Mouse (Mus musculus): ENCODE data around the gene Fzr1.
A peak's percentile ranks its signal among the peaks of the same experiment; 100 is the strongest.

Fzr1 gene

DNA sequence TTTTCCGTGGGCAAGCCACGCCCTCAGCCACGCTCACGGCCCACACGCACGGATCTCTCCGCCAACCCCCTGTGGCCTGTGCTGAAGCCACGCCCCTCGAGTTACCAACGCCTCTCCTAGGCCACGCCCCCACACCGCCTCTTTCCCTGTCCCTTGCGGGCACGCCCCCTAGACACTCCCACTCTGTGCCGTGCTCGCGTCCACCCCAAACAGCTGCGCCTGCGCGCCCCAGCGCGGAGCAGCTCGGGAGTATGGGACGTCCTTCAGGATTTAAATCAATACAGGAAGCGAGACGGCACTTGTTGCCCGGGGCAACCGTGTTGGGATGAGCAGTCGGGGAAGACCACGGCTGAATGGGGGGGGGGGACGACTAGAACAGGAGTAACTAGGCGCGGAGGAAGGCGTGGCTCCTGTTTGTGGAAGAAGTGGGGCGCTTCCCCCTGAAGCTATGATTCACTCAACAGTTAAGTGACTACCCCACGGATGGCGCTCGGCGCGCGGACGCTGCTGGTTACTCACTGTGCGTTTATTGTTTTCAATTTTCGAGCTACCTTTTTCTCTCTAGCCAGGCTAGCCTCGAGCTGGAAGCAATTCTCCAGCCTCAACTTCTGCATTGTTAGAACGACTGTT is 352 bp upstream of the Fzr1 start:
- peak; percentile 100 for DNase-seq

DNA sequence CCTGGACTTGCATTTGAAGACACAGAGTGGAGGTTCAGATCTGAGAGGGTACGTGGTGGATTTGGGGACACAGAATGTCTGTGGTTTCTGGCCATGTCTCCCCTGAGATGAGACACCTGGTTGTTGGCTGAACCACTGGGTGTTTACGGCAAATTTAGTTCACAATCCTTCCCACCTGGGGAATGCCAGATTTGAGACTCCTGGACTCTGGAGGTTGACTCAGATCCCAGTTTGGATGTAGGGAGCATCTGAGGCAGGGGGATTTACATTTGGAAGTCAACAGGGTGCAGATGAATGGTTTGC is 1.0 kb downstream of the Fzr1 start:
- no peak for DNase-seq

DNA sequence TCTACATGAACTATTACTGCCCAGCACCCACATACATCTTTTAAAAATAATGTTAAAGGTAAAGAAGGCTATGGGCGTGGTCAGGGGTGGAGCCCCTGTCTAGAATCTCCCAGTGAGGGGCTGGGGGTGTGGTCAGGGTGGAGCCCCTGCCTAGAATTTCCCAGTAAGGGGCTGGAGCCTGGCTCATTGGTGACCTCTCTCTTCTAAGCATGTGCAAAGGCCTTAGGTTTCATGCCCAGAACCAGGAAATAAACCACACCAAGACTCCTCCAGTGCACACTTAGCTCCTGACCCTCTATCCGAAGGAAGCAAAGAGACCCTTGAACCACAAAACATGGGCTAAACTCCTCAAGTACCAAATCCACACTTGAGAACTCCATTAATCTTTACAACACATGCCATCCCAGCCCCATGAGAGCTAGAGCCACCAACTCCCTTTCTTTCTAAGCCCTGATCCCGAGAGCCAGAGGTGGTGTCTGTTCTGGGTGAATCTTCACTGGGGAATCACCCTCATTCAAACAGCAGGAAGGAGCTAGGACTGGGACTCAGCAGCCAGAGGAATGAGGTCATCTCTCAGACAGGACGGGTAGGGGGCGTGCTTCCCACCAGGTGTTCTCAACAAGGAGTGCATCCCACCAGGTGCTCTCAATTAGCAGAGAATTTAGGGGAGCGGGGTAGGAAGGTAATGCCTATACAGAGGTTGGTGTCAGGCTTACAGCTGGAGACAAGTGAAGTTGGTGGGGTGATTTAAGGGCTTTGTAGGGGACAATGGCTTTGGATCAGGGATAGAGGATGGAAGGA is 1.6 kb downstream of the Fzr1 start:
- peak; percentile 43 for DNase-seq

DNA sequence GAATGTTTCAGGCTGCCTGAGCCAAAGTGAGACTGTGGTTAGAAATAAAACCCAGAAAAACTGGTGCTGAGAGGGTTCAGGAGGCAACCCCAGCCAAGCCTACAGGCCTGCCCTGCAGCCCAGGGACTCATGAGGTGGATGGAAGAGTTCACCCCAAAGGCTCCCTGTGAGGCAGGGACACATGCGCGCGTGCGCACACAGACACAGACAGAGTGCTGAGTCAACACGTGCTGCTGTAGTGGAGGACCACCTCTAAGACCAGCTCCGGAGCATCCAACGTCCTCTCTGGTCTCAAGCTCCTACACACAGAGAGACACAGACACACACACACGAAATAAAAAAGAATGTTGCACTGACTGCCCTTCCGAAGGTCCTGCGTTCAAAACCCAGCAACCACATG is 3.0 kb downstream of the Fzr1 start:
- DNase-seq: no peak

DNA sequence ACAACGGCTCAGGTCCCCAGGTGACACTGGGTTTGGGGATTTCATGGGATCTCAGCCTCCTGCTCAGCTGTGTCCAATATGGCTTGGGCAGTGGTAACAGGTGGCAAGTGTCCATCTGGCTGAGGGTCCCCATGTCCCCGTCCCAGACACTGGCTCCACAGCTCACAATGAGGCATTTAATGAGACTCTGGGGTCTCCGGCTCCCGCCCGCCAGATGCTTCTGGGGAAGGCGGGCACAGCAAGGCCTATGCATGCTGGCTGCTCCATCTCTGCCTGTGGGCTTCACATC is 11.2 kb downstream of the Fzr1 start:
- DNase-seq: no peak

DNA sequence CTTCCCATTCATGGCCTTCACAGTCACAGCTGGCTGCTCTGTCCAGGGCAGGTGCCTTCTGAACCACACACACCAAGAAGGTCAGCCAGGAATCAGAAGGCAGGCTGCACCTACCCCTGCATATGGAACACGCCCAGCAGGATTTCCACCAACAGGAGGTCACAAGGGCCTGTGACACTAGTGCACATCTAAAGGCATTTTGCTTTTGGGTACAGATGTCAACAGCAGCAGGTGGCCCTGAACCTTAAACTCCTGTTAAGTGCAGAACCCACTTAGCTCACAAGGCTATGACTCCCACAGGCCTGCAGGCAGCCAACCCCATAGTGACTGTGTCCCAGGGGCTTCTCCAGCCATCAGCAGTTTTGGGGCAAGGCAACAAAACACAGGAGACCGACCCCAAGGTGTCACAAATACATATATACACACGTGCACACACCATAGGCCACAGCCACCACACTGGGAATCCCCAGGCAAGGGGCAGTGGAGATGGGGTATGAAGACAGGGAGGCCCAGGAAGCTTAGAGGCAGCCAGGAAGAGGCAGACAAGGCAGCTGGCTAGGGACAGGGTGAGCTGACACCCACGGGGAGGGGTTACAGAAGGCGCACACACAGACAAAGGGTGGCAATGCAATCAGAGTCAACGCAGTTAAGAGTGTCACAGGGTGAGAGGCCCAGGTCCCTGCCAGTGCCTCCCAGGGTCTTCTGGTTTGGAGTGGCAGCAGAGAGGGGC is 11.7 kb downstream of the Fzr1 start:
- DNase-seq: no peak

DNA sequence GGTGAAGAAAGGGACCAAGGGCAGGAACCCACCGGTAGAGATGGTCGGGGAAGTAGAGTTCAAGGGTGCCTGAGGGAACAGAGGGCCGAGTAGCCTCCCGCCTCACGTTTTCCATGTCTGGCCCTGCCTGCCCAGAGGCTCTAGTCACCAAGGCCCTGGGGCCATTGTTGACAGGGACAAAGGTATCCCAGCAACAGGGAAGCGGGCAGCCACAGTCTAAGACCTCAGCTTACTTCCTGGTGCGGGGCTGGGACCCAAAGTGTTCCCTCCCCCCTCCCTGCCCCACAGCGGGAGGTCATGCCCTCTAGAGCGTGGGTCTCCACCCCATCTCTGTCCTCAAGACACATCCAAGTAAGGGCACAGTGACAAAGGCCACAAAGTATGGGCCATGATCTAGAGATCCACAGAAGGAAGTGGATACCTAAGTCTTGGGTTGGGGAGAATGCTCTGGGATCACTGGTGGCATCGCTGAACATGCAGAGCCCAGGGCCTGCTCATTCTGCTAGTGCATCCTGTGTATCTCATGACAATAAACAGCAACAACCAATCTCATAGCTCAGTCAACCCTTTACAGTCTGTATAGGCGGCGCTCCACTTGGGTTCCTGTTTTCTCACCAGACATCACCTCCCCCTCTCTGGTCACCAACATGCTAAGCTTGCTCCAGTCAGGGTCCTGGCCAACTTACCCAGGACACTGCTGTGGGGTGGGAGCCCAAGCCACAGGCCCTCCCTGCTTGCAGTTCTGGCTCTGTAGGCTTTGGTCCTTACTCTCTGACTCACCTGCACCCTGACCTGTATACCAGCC is 12.4 kb downstream of the Fzr1 start, which contains the start of gene 4930404N11Rik:
Gene 4930404N11Rik, minus strand, starts transcription at position 145 of the 805 bp plus-strand sequence.
- no peak for DNase-seq

DNA sequence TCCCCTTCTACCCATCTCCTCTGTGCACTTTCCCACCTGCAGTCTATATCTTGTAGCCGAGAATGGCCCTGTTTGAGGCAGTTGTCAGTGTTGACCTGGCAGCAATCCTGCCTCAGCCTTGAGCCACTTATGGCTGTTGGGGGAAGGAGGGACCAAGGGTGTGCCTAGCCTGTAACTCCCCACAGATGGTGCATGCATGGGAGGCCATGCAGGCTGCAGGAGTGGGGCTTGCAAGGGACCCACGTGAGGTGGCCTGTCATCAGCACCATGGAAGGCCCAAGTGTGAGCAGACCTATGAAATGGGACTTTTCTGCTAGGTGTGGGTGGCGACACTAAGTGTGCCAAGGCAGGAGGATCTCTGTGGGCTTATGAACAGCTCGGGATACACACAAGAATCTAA is 13.2 kb downstream of the Fzr1 start:
- no peak for DNase-seq

DNA sequence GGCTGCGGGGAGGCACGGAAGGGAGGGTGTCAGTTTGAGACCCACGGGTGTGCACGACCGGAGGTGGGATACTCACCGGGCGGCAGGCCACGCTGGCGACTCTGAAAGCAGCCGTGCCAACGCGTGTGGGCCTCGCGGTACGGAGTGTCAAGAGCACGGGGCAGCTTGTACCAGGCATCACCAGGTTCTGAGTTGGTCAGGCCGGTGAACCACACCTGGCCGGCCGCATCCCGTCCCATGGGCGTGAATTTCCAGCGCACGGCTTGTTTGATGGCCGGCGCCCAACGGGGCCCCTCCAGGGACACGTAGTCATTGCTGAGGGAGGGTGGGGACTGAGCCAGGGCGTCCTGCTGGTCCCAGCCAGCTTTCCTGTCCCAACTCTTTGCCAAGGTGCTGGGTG is 13.7 kb downstream of the Fzr1 start:
- no peak for DNase-seq

DNA sequence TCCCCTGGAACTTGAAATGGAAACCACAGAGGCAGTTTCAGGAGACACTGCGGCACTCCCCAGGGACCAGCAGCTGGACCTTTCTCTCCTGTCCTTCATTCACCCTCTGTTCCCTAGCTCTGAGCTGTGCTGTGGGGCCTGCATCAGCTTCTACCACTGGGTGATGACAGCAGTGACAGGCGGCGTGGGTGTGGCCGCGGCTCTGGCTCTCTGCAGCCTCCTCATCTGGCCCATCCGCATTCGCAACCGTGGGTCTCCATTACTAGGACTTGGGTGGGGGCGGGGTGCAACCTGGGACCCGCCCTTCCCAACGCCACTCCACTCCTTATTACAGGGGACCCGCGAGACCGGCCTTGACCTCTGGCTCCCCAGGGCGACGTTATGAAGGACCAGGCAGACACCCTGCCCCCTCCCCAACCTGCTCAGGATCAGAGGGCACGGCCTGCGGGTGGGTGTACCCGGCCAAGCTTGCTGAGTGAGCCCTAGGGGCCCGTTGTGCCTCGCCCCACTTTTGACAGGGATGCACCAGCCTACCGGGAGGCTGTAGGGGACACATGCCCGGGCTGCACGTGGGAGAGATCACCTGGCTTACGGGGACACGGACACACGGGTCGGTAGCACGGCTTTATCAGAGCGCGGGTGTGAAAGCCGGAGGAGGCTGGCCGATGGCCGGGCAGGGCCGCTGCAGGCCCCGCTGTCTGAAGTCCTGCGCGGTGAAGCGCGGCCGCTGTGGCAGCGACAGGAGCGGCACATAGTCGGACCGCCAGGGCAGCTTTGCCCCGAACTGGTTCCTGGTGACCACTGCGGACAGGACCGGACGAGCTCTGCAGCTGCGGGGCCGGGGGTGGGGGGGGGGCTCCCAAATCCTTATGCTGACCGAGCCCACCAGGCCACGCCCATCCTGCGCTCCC is 14.6 kb downstream of the Fzr1 start:
- DNase-seq: no peak

DNA sequence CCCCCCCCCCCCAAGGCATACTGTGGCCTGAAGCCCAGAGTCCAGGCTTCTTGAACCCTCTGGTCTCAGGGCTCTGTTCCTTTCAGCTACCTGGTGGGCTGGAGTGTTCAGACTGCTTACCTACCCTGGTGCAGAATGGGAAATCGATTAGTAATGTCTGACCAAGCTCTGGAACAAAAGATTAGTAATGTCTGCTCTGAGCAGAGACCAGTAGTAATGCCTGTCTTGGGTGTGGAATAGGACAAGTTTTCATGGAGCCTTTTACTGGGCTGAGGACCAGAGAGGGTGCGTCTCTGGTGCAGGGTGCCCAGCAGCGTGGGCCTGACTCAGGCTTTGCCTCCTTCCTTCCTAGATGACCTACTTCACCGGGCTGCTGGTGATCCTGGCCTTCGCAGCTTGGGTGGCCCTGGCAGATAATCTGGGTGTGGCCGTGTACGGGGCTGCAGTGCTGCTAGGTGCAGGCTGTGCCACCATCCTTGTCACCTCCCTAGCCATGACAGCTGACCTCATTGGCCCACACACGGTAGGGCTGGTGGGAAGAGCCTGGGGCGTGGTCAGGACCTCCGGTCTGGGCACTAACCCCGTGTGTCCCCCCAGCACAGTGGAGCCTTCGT is 15.9 kb downstream of the Fzr1 start:
- no peak for DNase-seq

DNA sequence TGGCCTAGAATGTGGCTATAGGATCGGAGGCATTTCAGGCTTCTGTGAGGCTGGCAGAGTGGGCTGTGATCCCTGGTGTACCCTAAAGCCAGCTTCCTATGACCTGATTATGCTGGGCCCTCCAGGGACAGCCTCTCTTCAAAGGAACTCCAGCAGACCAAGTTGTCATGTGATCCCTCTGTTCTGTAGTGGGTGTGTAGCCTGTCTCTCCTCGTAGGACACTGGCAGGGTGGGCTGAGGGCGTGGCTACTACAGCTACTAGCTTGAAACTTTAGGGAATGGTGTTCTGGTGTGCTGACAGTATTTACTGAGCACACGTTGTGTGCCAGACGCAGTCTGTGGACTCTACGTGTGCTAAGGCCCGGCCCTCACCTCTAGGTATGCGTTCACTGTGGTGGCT is 17.6 kb downstream of the Fzr1 start:
- DNase-seq: no peak

DNA sequence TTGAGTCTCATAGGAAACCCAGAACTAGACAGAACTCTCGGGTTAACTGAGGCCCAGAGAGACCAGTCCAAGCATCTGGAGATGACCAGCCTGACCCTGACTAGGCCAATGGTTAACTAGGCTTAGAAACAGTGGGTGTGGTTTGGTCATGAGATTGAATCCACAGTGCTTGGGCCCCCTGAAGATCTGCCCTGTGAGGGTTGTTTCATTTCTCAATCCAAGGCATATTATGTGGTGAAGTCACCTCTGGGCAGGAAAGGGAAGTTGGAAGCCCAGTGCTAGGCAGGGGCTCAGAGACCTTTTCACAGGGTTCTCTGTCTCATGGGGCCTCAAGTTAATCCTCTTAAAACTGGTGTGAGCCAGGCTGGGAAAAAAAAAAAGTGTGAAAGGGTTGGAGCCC is 19.5 kb downstream of the Fzr1 start:
- DNase-seq: no peak

DNA sequence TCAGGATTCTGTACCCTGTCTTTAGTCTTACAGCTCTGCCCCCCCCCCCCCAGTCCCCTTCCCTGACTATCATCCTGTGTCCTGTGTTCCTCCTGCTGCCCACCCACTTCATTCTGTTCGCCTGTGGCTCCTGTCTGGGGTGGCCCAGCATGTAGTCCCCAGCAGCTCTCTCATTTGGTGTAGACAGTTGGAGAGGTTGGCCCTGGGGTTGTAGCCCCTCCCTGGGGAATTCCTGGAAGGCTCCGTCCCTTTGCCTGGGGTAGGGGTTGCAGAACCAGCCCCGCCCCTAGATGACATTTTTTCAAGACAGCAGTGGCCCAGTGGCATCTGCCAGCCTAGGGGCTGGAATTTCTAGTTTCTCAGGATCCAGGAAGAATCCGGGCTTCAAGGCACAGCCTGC is 20.1 kb downstream of the Fzr1 start:
- no peak for DNase-seq

DNA sequence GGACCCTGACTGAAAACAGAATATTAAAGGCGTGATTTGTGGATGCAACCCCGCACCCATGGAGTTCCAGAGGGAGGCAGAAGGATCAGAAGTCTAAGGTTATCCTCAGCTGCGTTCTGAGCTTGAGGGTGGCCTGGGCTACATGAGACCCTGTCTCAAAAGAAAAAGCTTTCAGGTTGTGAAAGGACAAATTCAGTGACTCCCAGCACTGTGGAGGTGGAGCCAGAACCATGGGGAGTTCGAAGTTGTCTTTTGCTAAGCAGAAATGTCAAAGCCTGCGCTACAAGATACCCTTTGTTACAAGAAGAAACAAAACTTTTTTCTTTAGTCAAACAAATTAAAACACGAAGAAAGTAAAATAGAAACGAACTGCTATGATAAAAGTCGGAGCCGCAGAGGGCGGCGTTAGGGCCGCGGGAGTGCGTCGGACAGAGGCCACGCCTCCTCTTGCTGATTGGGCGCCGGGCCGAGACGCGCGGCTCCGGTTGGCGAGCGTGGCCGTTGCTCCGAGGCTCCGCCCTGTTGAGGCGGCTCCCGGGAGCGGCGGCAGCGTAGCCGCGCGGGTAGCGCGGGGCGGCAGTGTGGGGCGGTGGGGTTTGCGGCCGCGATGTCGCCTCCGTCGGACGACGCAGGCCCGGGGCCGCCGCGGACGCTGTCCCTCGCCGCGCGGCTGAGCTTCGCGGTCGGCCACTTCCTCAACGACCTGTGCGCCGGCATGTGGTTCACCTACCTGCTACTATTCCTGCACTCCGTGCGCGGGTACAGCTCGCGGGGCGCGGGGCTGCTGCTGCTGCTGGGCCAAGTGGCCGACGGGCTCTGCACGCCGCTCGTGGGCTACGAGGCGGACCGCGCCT is 21.1 kb downstream of the Fzr1 start, which contains the start of gene Mfsd12:
Gene Mfsd12, plus strand, starts transcription at position 501 of the 854 bp plus-strand sequence.
- DNase-seq: peak; percentile 91

DNA sequence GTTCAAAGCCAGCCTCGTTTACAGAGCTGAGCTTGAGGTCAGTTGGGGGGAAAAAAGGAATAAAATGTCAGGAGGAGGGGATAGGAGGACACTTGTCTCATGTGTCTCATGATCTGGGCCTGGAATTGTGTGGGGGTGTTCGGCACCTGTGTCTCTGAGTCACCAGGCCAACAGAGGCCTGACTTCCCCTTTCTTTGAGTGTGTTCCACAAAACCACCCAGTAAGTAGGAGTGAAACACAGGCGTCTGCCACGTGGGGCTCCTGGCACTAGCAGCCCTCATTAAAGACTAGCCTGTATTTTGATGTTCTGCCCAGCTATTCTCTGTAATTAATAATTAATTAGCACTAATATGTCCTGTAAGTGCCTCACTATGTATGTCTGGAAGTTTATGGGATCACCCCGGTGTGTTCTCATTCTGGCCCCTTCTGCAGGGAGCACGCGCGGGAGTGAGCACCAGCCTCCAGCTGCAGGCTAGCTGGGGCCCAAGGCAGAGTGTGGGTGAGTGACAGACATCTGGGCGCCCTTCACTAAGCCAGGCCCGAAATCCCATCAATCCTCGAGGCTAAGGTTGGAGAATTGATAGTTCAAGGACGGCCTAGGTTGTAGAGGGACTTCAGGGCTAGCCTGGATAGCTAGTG is 21.8 kb downstream of the Fzr1 start:
- DNase-seq: no peak

DNA sequence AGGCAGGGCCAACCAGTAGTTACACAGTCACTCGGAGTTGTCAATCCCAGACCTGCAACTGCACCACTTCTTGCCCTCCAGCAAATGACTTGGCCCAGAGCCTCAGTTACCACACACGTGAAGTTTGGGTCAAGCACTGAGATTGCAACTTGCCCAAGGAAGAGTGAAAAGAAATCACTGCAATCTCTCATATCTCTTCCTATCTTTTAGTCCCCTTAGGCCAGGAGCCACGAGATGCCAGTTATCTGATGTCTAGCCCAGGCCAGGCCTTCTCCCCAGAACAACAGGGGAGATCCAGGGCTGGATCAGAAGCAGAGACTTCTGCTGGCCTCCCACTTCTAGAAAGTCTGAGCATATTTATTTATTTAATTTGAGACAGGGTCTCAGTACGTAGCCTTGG is 22.8 kb downstream of the Fzr1 start:
- no peak for DNase-seq

DNA sequence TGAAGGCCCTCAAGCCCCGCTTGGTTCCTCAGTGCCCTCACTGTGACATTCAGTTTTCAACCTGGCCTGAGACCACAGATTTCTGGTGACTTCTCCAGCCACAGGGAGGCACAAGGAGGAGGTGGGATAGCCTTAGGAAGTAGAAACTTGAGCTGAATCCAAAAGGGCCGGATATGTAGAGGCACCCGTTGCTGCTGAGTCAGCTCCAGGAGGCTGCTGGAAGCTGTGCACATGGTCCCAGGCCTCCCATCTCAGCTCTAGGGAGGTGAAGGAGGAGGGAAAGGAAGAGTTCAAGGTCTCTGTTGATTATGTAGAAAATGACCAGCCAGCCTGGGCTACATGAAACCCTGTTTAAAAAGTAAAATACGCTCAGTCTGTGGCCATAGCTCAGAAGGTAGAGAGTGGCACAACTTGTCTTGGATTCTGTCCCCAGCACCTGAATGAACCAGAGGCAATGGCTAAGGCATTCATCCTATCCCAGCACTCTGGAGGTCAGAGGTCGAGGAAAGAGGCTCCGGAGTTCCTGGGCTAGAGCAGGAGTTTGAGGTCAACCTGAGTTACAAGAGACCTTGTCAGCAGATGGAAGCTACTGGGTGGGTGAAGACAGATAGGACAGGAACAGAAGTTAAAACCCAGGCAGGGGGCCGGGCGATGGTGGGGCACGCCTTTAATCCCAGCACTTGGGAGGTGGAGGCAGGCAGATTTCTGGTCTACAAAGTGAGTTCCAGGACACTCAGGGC is 23.4 kb downstream of the Fzr1 start:
- DNase-seq: no peak

DNA sequence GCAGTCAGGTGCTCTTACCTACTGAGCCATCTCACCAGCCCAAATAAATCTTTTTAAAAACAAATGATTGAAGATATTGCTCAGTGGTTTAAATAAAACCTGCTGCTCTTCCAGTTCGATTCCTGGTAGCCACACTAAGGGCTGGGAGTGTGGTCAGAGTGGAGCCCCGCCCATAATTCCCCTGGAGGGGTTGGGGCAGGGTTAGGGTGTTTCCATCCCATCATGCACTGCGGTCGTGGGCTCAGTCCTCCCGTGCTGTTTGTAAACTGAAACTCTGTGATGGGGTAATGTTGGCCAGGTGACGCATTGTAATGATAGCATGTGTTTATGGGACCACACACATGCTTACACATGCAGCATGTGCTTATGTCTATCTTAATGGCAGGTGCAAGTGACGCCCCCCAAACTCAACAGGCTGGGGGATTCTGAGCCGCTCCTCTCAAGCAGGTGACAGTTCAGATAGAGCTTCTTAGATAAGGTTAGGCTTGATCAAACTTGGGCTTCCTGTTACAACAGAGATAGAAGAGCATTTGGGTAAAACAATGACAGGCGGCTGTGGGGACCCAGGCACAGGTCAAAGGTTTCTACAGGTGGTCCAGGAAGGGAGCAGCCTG is 26.5 kb downstream of the Fzr1 start:
- peak; percentile 73 for DNase-seq

Data from thymus, postnatal 25 days (tissue).